Mouse (Mus musculus) central nervous system, embryonic 14 days (tissue): Measurements from ENCODE around the gene Fam81b. TPM values are rescaled to one million over a fixed set of nuclear protein-coding genes. Genes with fewer than 3 reads are reported as not detected.

Experiments
- polyA plus RNA-seq: library from polyadenylated mRNA; depleted of rRNA; stranded (reverse); fragments of >200 nt; gene quantifications from 2 replicates; pipeline ENCODE4 v1.2.3, GENCODE M21; 2012; rRNA removed

Gene Fam81b
- polyA plus RNA-seq = 0.19 and 0.64 TPM in 2 replicates

DNA sequence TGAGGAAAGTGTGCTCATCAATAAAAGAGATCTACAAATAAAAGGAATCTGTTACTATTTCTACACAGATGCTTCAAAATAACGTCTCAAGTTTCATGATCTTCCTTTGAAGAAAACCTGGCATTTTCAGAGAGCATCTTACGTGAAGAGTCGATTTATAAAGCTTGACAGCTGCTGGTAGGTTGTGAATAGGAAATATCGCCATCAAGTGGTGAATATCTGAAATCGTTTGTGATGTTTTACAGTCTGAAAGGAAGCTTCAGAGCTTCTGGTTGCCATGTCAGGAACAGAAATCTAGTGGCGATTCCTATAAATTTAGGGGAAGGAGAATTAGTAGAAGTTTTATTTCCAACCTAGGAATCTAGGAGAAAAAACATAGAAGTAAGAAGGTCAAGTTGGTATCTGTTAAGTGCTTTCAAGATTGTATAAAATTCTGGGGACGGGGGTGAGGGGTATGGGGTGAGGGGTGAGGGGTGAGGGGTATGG, at the start of gene Fam81b:
Gene Fam81b, minus strand, starts transcription at position 436 of the 486 bp plus-strand sequence.

Other genes with a start within 250 kb of the Fam81b start
- 0.95 and 1.1 TPM in 2 replicates for gene Gpr150, start 248.1 kb downstream of the Fam81b start, polyA plus RNA-seq
- gene Arsk, start 206.4 kb downstream of the Fam81b start, polyA plus RNA-seq = 4.4 and 4.5 TPM in 2 replicates
- 14.5 TPM in 2 replicates for gene Ttc37, start 206.3 kb downstream of the Fam81b start, polyA plus RNA-seq
- 1.9 and 2.0 TPM in 2 replicates for gene Mctp1, start 79.5 kb upstream of the Fam81b start, polyA plus RNA-seq